Mouse (Mus musculus) adrenal gland, adult 8-10 months (tissue): Measurements from ENCODE around the gene Cdkal1. TPM values are rescaled to one million over a fixed set of nuclear protein-coding genes. Genes with fewer than 3 reads are reported as not detected.

Experiments
- DNase-seq: peaks from one replicate; pipeline ENCODE4 v3.0.0; 2022
- total RNA-seq, 4 experiments: library from RNA; stranded (reverse); gene quantifications; 2 replicates each; pipeline ENCODE4 v1.2.4; 2022

Gene Cdkal1
- total RNA-seq, 4 experiments from 2014 or later = 21.4 to 36.6 (median 31.2) TPM

DNA sequence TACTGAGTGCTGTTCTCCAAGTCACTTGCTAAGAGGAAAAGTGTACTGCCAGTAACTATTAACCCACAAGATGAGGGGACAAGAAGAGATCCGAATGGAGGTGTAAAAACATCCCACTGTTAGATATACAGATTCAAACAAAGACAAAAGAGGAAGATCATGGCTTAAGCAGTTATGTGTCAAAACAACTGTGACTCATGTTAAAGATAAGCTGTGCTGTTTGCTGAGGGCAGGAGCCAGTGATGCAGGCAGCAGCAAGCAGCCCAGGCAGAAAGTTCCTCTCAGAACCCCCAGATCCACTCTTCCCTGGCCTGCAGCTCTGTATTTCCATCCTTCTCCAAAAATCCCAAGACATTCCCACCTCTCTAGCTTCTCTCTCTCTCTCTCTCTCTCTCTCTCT is 230.5 kb downstream of the Cdkal1 start:
- DNase-seq = no peak

DNA sequence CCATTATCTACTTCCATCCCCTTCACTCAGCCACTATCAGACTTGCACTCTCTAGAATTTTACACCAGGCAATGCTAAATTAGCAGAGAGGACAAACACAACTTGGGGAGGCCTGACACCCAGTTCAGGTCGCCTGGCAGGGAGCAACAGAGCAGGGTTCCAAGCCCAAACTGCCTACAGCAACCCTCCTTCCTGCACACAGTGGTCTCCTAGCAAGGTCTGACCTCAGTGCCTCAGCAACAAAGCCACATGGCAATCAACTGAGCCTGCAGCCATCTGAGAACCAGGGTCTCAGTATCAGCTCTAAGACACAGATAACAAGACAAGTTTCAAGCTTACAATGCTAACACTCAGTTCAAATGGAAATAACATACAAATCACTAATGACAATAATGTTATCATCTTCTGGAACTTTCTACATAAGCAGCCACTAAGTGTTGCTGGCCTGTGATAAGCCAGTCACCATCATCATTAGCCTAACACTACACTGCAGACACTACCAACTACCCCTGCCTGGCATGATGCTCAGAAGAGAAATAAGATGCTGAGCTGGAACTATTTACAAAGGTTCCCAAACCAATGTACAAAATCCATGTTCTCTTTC is 231.7 kb downstream of the Cdkal1 start:
- DNase-seq = no peak

GRCm38 (mm10) chr13:29621881-29622280 is 233.6 kb downstream of the Cdkal1 start:
- DNase-seq = no peak

DNA sequence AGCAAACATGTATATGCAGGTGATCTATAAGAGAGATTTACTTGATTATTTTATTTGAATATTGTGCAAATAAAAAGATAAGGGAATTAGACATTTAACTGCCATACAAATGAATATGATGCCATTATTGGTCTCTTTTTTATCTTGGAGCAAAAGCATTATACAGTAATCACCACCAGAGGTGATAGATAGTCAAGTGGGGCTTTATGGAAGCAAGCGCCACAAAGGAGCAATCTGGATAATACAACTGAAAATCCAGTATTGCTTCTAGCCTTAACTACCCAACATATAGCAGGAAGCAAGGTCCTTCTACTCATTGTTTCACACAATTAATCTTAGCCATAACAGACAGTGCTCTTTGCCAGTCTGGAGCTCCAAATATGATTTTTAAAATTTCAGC is 234.1 kb downstream of the Cdkal1 start:
- DNase-seq = no peak

GRCm38 (mm10) chr13:29620826-29621225 is 234.6 kb downstream of the Cdkal1 start:
- no peak for DNase-seq

GRCm38 (mm10) chr13:29616654-29617171 is 238.8 kb downstream of the Cdkal1 start:
- DNase-seq = no peak

GRCm38 (mm10) chr13:29615987-29616386 is 239.5 kb downstream of the Cdkal1 start:
- no peak for DNase-seq

DNA sequence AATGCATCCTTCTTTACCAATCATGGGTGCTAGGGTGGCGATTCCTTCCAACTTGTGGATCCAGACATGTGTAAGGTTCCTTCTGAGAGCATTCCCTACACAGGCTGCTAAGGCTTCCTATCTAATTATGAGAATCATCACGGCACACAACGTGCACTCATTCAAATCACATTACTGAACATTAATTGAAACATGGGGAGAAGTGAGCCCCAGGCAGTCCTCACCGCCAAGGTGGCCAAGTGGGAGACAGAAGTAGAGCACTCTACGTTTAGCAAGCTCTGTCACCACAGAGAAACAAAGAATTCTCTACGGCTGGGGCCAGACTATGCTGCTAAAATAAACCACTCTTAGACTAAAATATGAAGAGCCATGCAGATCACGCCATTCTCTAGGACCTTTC is 240.4 kb downstream of the Cdkal1 start:
- DNase-seq = no peak

DNA sequence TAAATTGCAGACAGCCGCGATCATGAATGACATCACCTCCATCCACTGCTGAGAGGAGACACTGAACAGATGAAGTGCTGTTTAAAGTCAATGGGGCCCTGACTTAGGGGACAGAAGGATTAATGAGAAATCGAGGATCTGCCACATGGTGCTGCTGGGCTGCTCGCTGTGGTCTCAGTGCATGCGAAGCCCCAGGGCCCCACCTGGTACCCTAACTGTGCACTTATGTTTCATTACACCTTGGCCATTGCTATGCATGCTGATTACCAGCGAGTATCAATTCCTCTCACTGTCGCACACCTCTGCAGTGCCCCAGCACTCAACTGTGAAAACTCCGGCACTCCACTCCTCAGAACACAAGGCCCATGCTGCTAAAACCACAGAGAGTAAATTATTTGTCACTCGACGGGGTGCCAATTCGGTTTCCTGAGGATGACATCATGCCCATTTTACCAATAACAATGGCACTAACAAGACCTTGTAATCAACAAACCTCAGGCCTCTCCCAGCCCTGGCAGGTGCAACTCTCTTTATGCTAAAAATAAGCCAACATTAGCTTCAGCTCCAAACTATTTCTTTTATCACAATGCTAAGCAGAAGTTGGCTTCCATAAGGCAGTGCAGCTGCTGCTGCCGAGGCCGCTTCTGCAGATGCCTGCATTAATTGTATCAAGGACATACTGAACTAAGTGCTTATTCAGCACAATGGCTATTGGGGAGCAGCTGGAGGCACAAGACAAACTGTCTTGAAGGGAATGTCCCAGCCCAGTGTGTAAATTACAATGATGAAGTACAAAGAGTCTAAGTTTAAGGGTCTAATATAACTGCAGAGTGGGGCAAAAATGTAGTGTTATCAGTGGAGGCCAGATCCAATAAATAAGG is 245.2 kb downstream of the Cdkal1 start:
- DNase-seq = no peak

GRCm38 (mm10) chr13:29609441-29609840 is 246.0 kb downstream of the Cdkal1 start:
- DNase-seq = no peak

GRCm38 (mm10) chr13:29604241-29604640 is 251.2 kb downstream of the Cdkal1 start:
- DNase-seq = peak; percentile 39

GRCm38 (mm10) chr13:29603597-29603996 is 251.9 kb downstream of the Cdkal1 start:
- no peak for DNase-seq

DNA sequence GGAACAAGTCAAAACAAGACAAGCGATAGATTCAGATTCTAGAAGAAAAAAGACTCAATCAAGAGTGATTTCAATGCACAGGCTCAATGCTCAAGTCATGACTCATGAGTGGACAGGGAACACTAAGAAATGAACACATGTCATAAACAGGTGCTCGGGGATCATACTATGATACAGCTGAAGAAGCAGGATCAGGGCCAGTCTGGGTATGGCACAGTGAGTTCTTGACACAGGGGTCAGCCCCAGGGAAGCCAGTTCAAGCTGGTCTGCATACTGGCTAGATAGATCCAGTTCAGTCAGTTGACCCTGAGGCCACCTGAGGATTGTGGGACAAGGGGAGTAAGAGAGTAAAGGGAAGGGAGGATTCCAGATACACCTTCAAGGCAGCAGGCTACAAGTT is 254.4 kb downstream of the Cdkal1 start:
- DNase-seq = no peak

DNA sequence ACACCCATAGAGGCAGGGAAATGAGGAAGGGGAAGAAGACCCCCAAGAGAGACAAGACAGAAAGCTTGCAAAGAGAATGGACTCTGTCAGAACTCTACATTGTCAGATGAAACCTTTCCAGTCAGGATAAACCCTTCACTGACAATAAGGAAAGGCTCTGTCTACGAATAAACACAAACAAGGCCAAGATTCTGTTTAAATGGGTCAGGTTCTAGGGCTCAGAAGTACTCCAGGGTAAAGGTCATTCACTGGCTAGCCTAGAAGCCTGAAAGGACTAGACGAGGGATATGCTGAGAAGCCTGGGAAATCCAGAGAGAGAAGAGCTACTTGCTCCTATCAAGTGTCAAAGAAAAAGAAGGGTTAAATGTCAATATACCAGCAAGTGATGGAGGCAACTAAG is 255.8 kb downstream of the Cdkal1 start:
- no peak for DNase-seq

DNA sequence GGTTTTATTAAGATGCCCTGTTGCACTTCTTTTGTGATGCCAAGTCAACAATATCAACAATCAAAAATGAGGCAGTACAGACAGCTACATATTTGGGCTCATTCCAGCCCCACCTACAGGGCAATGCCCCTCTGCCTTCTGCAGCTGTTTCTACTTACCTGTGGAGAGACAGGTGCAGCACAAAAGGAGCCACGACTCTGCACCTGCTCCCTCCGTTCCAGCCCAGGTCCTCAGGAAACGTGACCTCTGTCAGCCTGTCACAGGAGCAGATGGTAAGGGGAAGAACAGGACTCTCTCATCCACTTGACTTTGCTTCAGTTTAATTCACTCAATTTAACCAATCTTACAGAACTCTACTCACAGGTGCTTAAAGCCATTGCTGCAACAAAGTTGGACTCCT is 258.7 kb downstream of the Cdkal1 start:
- no peak for DNase-seq

DNA sequence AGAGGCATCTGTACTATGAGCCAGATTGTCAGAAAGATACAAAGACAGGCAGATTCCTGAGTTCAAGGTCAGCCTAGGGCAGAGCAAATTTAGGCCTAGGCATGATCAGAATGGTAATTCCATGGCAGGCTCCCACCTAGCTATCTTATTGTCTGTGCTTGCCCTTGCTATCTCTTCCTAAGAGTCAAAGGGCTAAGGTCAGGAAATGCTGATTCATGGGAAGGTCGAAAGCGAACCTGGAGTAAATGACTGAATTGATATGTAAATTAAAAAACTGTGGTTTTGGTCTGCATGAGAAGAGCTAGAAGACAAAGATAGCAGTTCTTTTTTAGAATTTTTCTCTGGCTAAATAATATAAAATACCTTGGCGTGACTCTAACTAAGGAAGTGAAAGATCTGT is 262.4 kb downstream of the Cdkal1 start:
- no peak for DNase-seq

DNA sequence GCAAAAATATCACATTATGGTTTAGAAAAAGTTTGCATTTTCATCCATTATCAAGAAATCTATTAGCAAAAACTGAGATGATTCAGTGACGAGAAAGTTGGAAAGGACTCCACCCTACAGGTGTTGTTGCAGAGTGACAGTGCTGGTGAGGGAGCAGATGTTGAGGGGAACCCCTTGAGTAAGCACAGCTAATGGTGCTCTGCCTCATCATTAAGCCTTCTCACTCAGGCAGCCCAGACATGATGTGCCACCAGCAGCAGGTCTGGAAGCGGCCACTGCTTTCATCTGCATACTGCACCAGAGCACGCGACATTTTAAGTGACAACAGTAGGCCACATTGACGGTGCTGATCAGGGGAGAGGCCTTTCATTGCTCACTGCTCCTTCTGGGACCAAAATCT is 264.8 kb downstream of the Cdkal1 start:
- DNase-seq = no peak

DNA sequence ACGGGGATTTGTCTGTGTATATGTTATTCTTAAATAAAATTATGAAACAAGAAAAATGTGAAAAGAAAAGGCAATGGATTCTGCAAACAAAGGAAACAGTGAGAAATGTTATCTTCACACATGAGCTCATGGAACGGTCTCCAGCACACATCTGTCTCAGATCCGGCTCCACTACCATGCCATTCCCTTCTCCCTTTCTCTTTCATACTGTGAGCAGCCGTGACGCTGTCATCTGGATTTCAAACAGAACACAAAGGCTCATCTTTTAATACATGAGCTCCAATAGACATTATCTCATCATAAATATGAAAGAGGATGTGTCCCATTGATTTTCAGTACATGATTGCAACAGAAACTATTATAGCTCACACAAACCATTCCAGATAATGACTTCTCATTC is 265.3 kb downstream of the Cdkal1 start:
- DNase-seq = no peak

DNA sequence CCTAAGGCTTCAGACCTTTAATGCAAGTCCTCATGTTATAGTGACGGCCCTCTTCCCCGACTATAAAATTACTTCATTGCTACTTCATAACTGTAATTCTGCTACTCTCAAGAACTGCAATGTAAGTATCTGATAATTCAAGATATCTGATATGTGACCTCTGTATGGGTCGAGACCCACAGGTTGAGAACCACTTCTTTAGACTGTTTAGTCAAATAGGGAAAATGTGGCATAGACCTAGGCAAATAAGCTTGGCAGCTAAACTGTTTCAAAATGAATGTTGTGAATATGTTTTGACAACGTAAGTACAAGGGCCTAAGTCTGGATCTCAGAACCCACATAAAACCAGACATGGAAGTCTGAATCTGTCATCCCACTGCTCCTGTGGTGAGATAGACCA is 266.8 kb downstream of the Cdkal1 start:
- no peak for DNase-seq

DNA sequence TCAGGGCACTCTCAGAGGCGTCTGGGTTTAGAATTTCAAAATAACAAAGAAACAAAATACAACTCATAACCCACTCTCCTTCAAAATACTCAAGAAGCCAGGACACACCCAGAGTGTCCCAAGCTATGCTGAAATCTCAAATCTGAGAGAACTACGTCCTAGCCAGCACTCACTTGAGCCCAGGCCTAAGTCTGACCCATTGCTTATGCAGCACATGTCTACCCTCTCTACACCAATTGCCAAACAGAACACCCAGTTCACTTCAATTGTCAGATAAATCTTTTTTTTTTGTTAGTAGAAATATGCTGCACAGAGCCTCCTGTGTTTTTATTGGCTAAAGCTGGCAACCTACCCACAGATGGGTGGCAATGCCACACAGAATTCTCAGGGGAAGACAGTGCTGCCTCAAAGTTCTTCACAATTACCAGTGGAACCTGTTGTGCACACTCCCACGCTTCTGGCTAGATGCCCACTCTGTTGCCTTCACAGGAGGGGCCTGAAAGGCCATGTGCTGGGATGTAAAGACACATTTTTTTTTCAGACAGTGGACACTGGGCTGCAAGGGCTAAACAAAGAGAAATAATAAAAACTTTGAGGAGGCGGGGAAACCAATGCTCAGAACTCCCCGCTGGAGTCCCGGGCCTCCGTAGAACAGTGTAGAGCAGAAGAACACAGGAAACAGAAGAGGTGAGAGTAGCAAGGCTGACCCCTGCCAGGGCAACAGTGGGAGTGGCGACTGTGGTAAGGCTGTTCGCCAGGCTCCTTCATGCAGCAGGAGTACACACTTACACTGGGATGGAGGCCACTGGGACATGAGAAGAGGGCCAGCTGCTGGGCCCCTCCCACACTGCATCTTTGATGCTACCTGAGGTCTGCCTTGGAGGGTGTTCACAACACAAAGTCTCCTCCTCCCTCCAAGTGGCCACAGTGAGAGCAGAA is 273.4 kb downstream of the Cdkal1 start:
- DNase-seq = no peak

- DNase-seq = no peak
Measured at GRCm38 (mm10) chr13:29580780-29581179, 274.7 kb downstream of the Cdkal1 start.

- no peak for DNase-seq
Measured at GRCm38 (mm10) chr13:29580009-29580408, 275.5 kb downstream of the Cdkal1 start.

- no peak for DNase-seq
Measured at GRCm38 (mm10) chr13:29578621-29579020, 276.9 kb downstream of the Cdkal1 start.
